7 mouse cellular contexts compared by ENCODE assay signal in genomic region chr13:24831353-24832130, GRCm38 (mm10). TPM values are rescaled to one million over a fixed set of nuclear protein-coding genes. Genes with fewer than 3 reads are reported as not detected.
DNase-seq lines count a peak whose midpoint lies in the region; ATAC-seq lines count a peak whose summit lies in the region.

TSS of gene Acot13 (minus strand) at chr13:24831540.
TSS of gene Tdp2 (plus strand) at chr13:24831679.

- DNase-seq in adrenal gland, adult 2 months: peak; percentile 96
- peak; percentile 96 for DNase-seq in embryo, embryonic 11.5 days (ENCODE audit: low read depth, low spot score)
- DNase-seq in gastrocnemius, postnatal 4 days (ENCODE audit: low spot score in 2 of 2): peak; percentile 87 to 96
- DNase-seq in left cerebral cortex, postnatal 36 days (ENCODE audit: low spot score in 2 of 2): peak; percentile 91 to 94
- peak; percentile 100 for DNase-seq in midbrain, embryonic 11.5 days (ENCODE audit: low spot score, missing footprints)
- DNase-seq in skeletal muscle tissue, adult 2 months (ENCODE audit: low read depth, low spot score): peak; percentile 98

- H3K4me1 ChIP-seq in intestine, embryonic 16.5 days (ENCODE audit: control insufficient read depth, insufficient read depth, low read length): peaks cover 10% of the 10 kb centered on the region
- peaks cover 21% of the 10 kb centered on the region for H3K4me1 ChIP-seq in midbrain, embryonic 11.5 days (ENCODE audit: control insufficient read depth, insufficient read depth, low read length)

- H3K27ac ChIP-seq in intestine, embryonic 16.5 days (ENCODE audit: low read length): peak within 1 kb of the TSS; percentile 96
- H3K27ac ChIP-seq in midbrain, embryonic 11.5 days (ENCODE audit: low read depth, low read length): peak within 1 kb of the TSS; percentile 80

- WGBS in intestine, embryonic 16.5 days: under 1% methylated on average over 87 of the region's 90 CpGs
- WGBS in midbrain, embryonic 11.5 days: under 1% methylated on average over 80 of the region's 90 CpGs

- no peaks in the 10 kb centered on the region for H3K27me3 ChIP-seq in intestine, embryonic 16.5 days (replicated peaks; ENCODE audit: control insufficient read depth, insufficient read depth, low read length)
- H3K27me3 ChIP-seq in midbrain, embryonic 11.5 days (ENCODE audit: control insufficient read depth, insufficient read depth, low read length): no peaks in the 10 kb centered on the region

- peak within 1 kb of the TSS; percentile 97 for H3K9ac ChIP-seq in intestine, embryonic 16.5 days (ENCODE audit: low read depth, low read length)
- H3K9ac ChIP-seq in midbrain, embryonic 11.5 days (ENCODE audit: low read length): peak within 1 kb of the TSS; percentile 90

- no peaks in the 10 kb centered on the region for H3K9me3 ChIP-seq in intestine, embryonic 16.5 days (ENCODE audit: control insufficient read depth, low read length)
- no peaks in the 10 kb centered on the region for H3K9me3 ChIP-seq in midbrain, embryonic 11.5 days (ENCODE audit: control insufficient read depth, low read length)

- peak; percentile 98 for ATAC-seq in intestine, embryonic 16.5 days
- peak; percentile 97 for ATAC-seq in midbrain, embryonic 11.5 days (ENCODE audit: low FRiP score)

- H3K36me3 ChIP-seq in intestine, embryonic 16.5 days (ENCODE audit: control insufficient read depth, insufficient read depth, low read length): no peaks in the 10 kb centered on the region
- H3K36me3 ChIP-seq in midbrain, embryonic 11.5 days (ENCODE audit: control insufficient read depth, insufficient read depth, low read length): no peaks in the 10 kb centered on the region; the same call in 1 of the 2 replicates

- intact Hi-C loops in left cerebral cortex, postnatal 36 days (cut with DNase I): loop anchor here (1.0 kb wide), 1 partner anchor 30 kb away; the partner anchor contains the start of gene BC005537

- peak within 1 kb of the TSS; percentile 87 for H3K4me2 ChIP-seq in intestine, embryonic 16.5 days (ENCODE audit: low read depth, low read length)
- peak within 1 kb of the TSS; percentile 61 for H3K4me2 ChIP-seq in midbrain, embryonic 11.5 days

- H3K4me3 ChIP-seq in intestine, embryonic 16.5 days (ENCODE audit: low read length): peak within 1 kb of the TSS; percentile 93
- peak within 1 kb of the TSS; percentile 85 for H3K4me3 ChIP-seq in midbrain, embryonic 11.5 days (ENCODE audit: low read depth, low read length)

RNA-seq across cellular contexts. Expression of gene Acot13, which starts in this region (rescaled TPM):
- 10 to 100 TPM; 86.6 to 88.5 TPM for total RNA-seq in adrenal gland, adult 2 months (2021)
- 44.0 and 63.8 TPM in 2 replicates for polyA plus RNA-seq in adrenal gland, adult 2 months (2012; rRNA removed)
- total RNA-seq in gastrocnemius, postnatal 4 days (2021): 10 to 100 TPM; 50.9 to 57.6 TPM
- 201 and 219 TPM in 2 replicates for polyA plus RNA-seq in intestine, embryonic 16.5 days (2015; fragmentation: Nextera tagmentation; extraction: Ambion mirVana)
- total RNA-seq in left cerebral cortex, postnatal 36 days (2021): 10 to 100 TPM; 81.0 to 89.7 TPM
- 53.5 and 58.8 TPM in 2 replicates for polyA plus RNA-seq in midbrain, embryonic 11.5 days (2014; fragmentation: Nextera tagmentation; extraction: Ambion mirVana)

RNA-seq across cellular contexts. Expression of gene Tdp2, which starts in this region (rescaled TPM):
- 10 to 100 TPM; 16.7 to 20.7 TPM for total RNA-seq in adrenal gland, adult 2 months (2021)
- polyA plus RNA-seq in adrenal gland, adult 2 months (2012; rRNA removed): 9.0 and 11.3 TPM in 2 replicates
- total RNA-seq in gastrocnemius, postnatal 4 days (2021): 10 to 100 TPM; 15.5 to 16.1 TPM
- polyA plus RNA-seq in intestine, embryonic 16.5 days (2015; fragmentation: Nextera tagmentation; extraction: Ambion mirVana): 52.8 TPM in 2 replicates
- 10 to 100 TPM; 19.0 to 21.6 TPM for total RNA-seq in left cerebral cortex, postnatal 36 days (2021)
- 79.6 and 80.9 TPM in 2 replicates for polyA plus RNA-seq in midbrain, embryonic 11.5 days (2014; fragmentation: Nextera tagmentation; extraction: Ambion mirVana)

Comparison
In these comparisons a context has a peak if more than half of its experiments do, and no peak if none do; other contexts are left out.
1. Peak in every context shown above with its lines: DNase-seq, ATAC-seq, H3K4me3 ChIP-seq and H3K27ac ChIP-seq.